Mouse (Mus musculus): ENCODE measurements at regions not wholly inside any gene's neighbourhood (a gene's known extent, or its start where the extent isn't known, plus 50 kb on each side); places are given as distances from the start of the nearest gene placed in this dataset.

GRCm38 (mm10) chr3:151351481-151352090, 86.1 kb upstream of the Adgrl4 start:
- DNase-seq (ENCODE audit: low read depth, low spot score): no peak

GRCm38 (mm10) chr3:151366302-151366701, 71.4 kb upstream of the Adgrl4 start:
- DNase-seq (ENCODE audit: low read depth, low spot score): no peak

GRCm38 (mm10) chr3:151366707-151367306, 70.9 kb upstream of the Adgrl4 start:
- DNase-seq (ENCODE audit: low read depth, low spot score): no peak

GRCm38 (mm10) chr3:151383326-151384019, 54.2 kb upstream of the Adgrl4 start:
- no peak for DNase-seq (ENCODE audit: low read depth, low spot score)

GRCm38 (mm10) chr3:151384850-151385249, 52.8 kb upstream of the Adgrl4 start:
- no peak for DNase-seq (ENCODE audit: low read depth, low spot score)

- DNase-seq (ENCODE audit: low read depth, low spot score): no peak
Observed at GRCm38 (mm10) chr3:151386103-151386502, 51.6 kb upstream of the Adgrl4 start.
